23 mouse cellular contexts compared by ENCODE assay signal in the genomic region with DNA sequence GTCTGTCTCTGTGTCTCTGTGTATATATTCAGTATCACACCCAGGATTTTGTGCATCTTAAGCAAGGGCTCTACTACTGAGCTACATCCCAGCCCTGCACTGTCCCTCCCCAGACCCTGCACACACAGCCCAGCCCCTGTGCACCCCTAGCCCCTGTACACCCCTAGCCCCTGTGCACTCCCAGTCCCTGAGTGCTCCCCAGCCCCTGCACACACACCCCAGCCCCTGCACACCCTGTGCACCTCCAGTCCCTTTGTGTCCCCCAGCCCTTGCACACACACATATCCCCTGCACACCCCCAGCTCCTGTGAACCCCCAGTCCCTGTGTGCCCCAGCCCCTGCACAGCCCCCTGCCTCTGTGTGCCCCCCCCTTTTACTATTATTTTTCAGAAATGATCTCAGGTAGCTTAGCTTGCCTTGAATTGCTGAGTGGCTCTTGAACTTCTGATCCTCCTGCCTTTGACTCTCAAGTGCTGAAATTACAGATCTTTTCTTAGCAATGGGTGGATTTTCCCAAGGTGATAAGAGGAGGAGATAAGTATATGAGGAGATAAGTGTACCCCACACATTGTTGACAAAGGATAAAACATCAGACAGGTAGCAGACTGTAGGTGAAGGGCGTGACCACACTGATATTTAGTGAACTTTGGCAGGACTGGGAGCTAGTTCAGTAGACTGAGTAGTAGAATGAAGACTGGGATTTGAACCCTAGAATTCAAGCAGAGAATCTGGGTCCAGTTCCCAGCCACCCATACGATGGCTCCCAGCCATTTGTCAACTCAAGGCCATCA. TPM values are rescaled to one million over a fixed set of nuclear protein-coding genes. Genes with fewer than 3 reads are reported as not detected.
"Had no signal": no experiment of that assay in that cellular context is flagged by ENCODE, and none has a peak within 500 bp of the region (broad histone marks: within the 10 kb centered on the region; RNA-seq: fewer than 3 reads in every experiment).

No protein-coding gene starts in this region.

- H3K9me3 ChIP-seq: limb, embryonic 10.5 days; limb, embryonic 13.5 days; liver, embryonic 12.5 days; liver, embryonic 15.5 days; midbrain, embryonic 13.5 days; neural tube, embryonic 12.5 days; neural tube, embryonic 15.5 days; stomach, embryonic 15.5 days had no signal

- H3K9ac ChIP-seq: limb, embryonic 13.5 days; liver, embryonic 12.5 days; liver, embryonic 15.5 days; midbrain, embryonic 13.5 days; neural tube, embryonic 12.5 days; neural tube, embryonic 15.5 days; stomach, embryonic 15.5 days had no signal

- H3K4me1 ChIP-seq: limb, embryonic 10.5 days; limb, embryonic 13.5 days; liver, embryonic 12.5 days; midbrain, embryonic 13.5 days; neural tube, embryonic 12.5 days; neural tube, embryonic 15.5 days had no signal

- ATAC-seq: liver, embryonic 12.5 days; midbrain, embryonic 13.5 days had no signal

- H3K4me3 ChIP-seq: limb, embryonic 10.5 days; limb, embryonic 13.5 days; liver, embryonic 12.5 days; liver, embryonic 15.5 days; midbrain, embryonic 13.5 days; neural tube, embryonic 12.5 days; neural tube, embryonic 15.5 days; stomach, embryonic 15.5 days had no signal

- H3K27me3 ChIP-seq: limb, embryonic 13.5 days; liver, embryonic 15.5 days; midbrain, embryonic 13.5 days; neural tube, embryonic 12.5 days; neural tube, embryonic 15.5 days; stomach, embryonic 15.5 days had no signal

- H3K36me3 ChIP-seq: limb, embryonic 10.5 days; limb, embryonic 13.5 days; liver, embryonic 12.5 days; liver, embryonic 15.5 days; midbrain, embryonic 13.5 days; neural tube, embryonic 12.5 days; neural tube, embryonic 15.5 days; stomach, embryonic 15.5 days had no signal

- DNase-seq: kidney, adult 2 months; kidney, postnatal 14 days; kidney, postnatal 4 days; liver; lung, postnatal 10 days; lung, postnatal 4 days; right cerebral cortex, adult 18-20 months; right cerebral cortex, postnatal 14 days; right cerebral cortex, postnatal 4 days; spleen, adult 18-20 months; thymus, postnatal 36 days had no signal

- H3K27ac ChIP-seq: limb, embryonic 10.5 days; limb, embryonic 13.5 days; liver, embryonic 12.5 days; liver, embryonic 15.5 days; midbrain, embryonic 13.5 days; neural tube, embryonic 12.5 days; neural tube, embryonic 15.5 days; stomach, embryonic 15.5 days had no signal

- H3K4me2 ChIP-seq: limb, embryonic 13.5 days; liver, embryonic 12.5 days; liver, embryonic 15.5 days; midbrain, embryonic 13.5 days; neural tube, embryonic 12.5 days; neural tube, embryonic 15.5 days; stomach, embryonic 15.5 days had no signal

RNA-seq across cellular contexts. Expression of a gene that starts 8.9 kb away (rescaled TPM):
- polyA plus RNA-seq: limb, embryonic 10.5 days; midbrain, embryonic 13.5 days; neural tube, embryonic 12.5 days; neural tube, embryonic 15.5 days had no signal

RNA-seq across cellular contexts. Expression of a gene that starts 26.6 kb away (rescaled TPM):
- polyA plus RNA-seq: kidney, embryonic 14.5 days; limb, embryonic 10.5 days; limb, embryonic 13.5 days; midbrain, embryonic 13.5 days; neural tube, embryonic 12.5 days; neural tube, embryonic 15.5 days; urinary bladder, adult 2 months had no signal

RNA-seq across cellular contexts. Expression of a gene that starts 28.5 kb away (rescaled TPM):
- polyA plus RNA-seq: intestine, embryonic 14.5 days; kidney, adult 2 months; kidney, embryonic 14.5 days; limb, embryonic 10.5 days; limb, embryonic 13.5 days; midbrain, embryonic 13.5 days; neural tube, embryonic 12.5 days; neural tube, embryonic 15.5 days; stomach, embryonic 15.5 days had no signal

RNA-seq across cellular contexts. Expression of a gene that starts 50.7 kb away (rescaled TPM):
- polyA plus RNA-seq: kidney, embryonic 14.5 days; limb, embryonic 10.5 days; limb, embryonic 13.5 days; neural tube, embryonic 15.5 days had no signal

RNA-seq across cellular contexts. Expression of a gene that starts 56.0 kb away (rescaled TPM):
- polyA plus RNA-seq: intestine, embryonic 14.5 days; kidney, adult 2 months; kidney, embryonic 14.5 days; limb, embryonic 10.5 days; limb, embryonic 13.5 days; midbrain, embryonic 13.5 days; neural tube, embryonic 12.5 days; neural tube, embryonic 15.5 days; thymus, postnatal 0 days had no signal
